Comparison of ENCODE assay signal across 8 mouse cellular contexts in genomic region chr5:105876925-105877774, GRCm38 (mm10). TPM values are rescaled to one million over a fixed set of nuclear protein-coding genes. Genes with fewer than 3 reads are reported as not detected.
DNase-seq lines count a peak whose midpoint lies in the region; ATAC-seq and TF ChIP-seq lines count a peak whose summit lies in the region.

No protein-coding gene starts in this region.

- H3K4me3 ChIP-seq in kidney, adult 2 months (ENCODE audit: insufficient read depth, low read depth, low read length): peak overlapping the region; percentile 95
- H3K4me3 ChIP-seq in heart, embryonic 15.5 days: peak overlapping the region; percentile 90

- peak overlapping the region; percentile 66 for H3K4me2 ChIP-seq in heart, embryonic 15.5 days

- H3K9ac ChIP-seq in heart, embryonic 15.5 days: peak overlapping the region; percentile 97

- H3K27me3 ChIP-seq in kidney, adult 2 months (replicated peaks; ENCODE audit: control insufficient read depth, insufficient read depth, low read length): no peaks in the 10 kb centered on the region
- no peaks in the 10 kb centered on the region for H3K27me3 ChIP-seq in heart, embryonic 15.5 days

- H3K9me3 ChIP-seq in heart, embryonic 15.5 days (replicated peaks): no peaks in the 10 kb centered on the region

- no peaks in the 10 kb centered on the region for H3K36me3 ChIP-seq in kidney, adult 2 months (ENCODE audit: control insufficient read depth, insufficient read depth, low read length)
- no peaks in the 10 kb centered on the region for H3K36me3 ChIP-seq in heart, embryonic 15.5 days

- WGBS in kidney, adult 2 months: under 1% methylated on average over 46 of the region's 46 CpGs
- under 1% methylated on average over 46 of the region's 46 CpGs for WGBS in heart, embryonic 15.5 days

- TF ChIP-seq CTCF in kidney, adult 2 months (conservative IDR thresholded peaks at IDR 0.05; ENCODE audit: insufficient read depth, insufficient read length, low read depth, low read length): no peak

- peak; percentile 38 for ATAC-seq in CD4-positive, CD25-positive, alpha-beta regulatory T cell, adult 4 months
- no peak for ATAC-seq in heart, embryonic 15.5 days (replicated peaks; ENCODE audit: insufficient number of reproducible peaks, insufficient read depth, low FRiP score, low read depth)

- peaks cover 4% of the 10 kb centered on the region; the same call in 1 of the 2 replicates for H3K4me1 ChIP-seq in kidney, adult 2 months (ENCODE audit: control insufficient read depth, insufficient read depth, low read length)
- H3K4me1 ChIP-seq in heart, embryonic 15.5 days (replicated peaks): peaks cover 38% of the 10 kb centered on the region

- TF ChIP-seq POLR2A in kidney, adult 2 months (IDR thresholded peaks at IDR 0.05; ENCODE audit: low read depth, low read length): no peak

- peak overlapping the region; percentile 70 for H3K27ac ChIP-seq in kidney, adult 2 months (ENCODE audit: insufficient read depth, low read depth, low read length)
- H3K27ac ChIP-seq in heart, embryonic 15.5 days: peak overlapping the region; percentile 91

- DNase-seq in kidney, adult 2 months: peak; percentile 40
- DNase-seq in kidney, postnatal 4 days: no peak
- peak; percentile 34 for DNase-seq in brain, adult 2 months (ENCODE audit: low read depth, low spot score)
- DNase-seq in liver: peak; percentile 39
- peak; percentile 36 for DNase-seq in naive thymus-derived CD4-positive, alpha-beta T cell, adult 2 months (ENCODE audit: low read depth)
- no peak for DNase-seq in frontal cortex, postnatal 25 days (ENCODE audit: low spot score in 2 of 2)

RNA-seq across cellular contexts. Expression of gene Zfp326, which starts 0.8 kb away (rescaled TPM):
- polyA plus RNA-seq in kidney, adult 2 months (2012; rRNA removed): 6.4 and 7.5 TPM in 2 replicates
- polyA plus RNA-seq in CD4-positive, CD25-positive, alpha-beta regulatory T cell, adult 4 months (2017; shearing (Covaris generic)): 10 to 100 TPM; 12.9 to 19.7 TPM
- 24.9 and 29.2 TPM in 2 replicates for polyA plus RNA-seq in heart, embryonic 15.5 days (2015; fragmentation: Nextera tagmentation; extraction: Ambion mirVana)

Comparison
In these comparisons a context has a peak if more than half of its experiments do, and no peak if none do; other contexts are left out.
1. DNase-seq: peak in kidney, adult 2 months (single experiment), brain, adult 2 months (single experiment), liver (single experiment) and naive thymus-derived CD4-positive, alpha-beta T cell, adult 2 months (single experiment); none in kidney, postnatal 4 days (0 of 2) and frontal cortex, postnatal 25 days (0 of 2).